Mouse (Mus musculus): Measurements from ENCODE around the gene Fgr. TPM values are rescaled to one million over a fixed set of nuclear protein-coding genes. Genes with fewer than 3 reads are reported as not detected.
A peak's percentile ranks its signal among the peaks of the same experiment; 100 is the strongest.

Gene Fgr
- polyA plus RNA-seq, 1 experiment from 2014 or later = 0.08 TPM

GRCm38 (mm10) chr4:132941012-132941729 lies 32.7 kb upstream of the Fgr start:
- Histone ChIP-seq H3K4me2 (ENCODE audit: low read depth, low read length) (no peak overlapping the region), H3K9me3 (replicated peaks; ENCODE audit: control insufficient read depth, low read length) (no peaks in the 10 kb centered on the region), H3K9ac (replicated peaks; ENCODE audit: low read length) (no peak overlapping the region), H3K36me3 (replicated peaks; ENCODE audit: control insufficient read depth, insufficient read depth, low read depth, low read length) (no peaks in the 10 kb centered on the region), H3K27ac (replicated peaks; ENCODE audit: low read depth, low read length) (no peak overlapping the region), H3K27me3 (ENCODE audit: control insufficient read depth, insufficient read depth, low read length) (no peaks in the 10 kb centered on the region; the same call in 1 of the 2 replicates), H3K4me3 (ENCODE audit: low read depth, low read length) (no peak overlapping the region), H3K4me1 (ENCODE audit: control insufficient read depth, insufficient read depth, low read length) (peaks cover 2% of the 10 kb centered on the region; the same call in 1 of the 2 replicates)
- ATAC-seq (replicated peaks; ENCODE audit: insufficient number of reproducible peaks, low FRiP score, low TSS enrichment, low read depth) = no peak
- WGBS = 54% methylated on average over 23 of the region's 23 CpGs
- DNase-seq (ENCODE audit: low spot score) = no peak

- no peak for ATAC-seq (replicated peaks; ENCODE audit: insufficient number of reproducible peaks, low FRiP score, low TSS enrichment, low read depth)
- 56% methylated on average over 8 of the region's 8 CpGs for WGBS
- H3K9ac ChIP-seq (replicated peaks; ENCODE audit: low read length) = no peak overlapping the region
- no peak for DNase-seq (ENCODE audit: low spot score)
- no peaks in the 10 kb centered on the region for H3K36me3 ChIP-seq (replicated peaks; ENCODE audit: control insufficient read depth, insufficient read depth, low read depth, low read length)
- H3K9me3 ChIP-seq (replicated peaks; ENCODE audit: control insufficient read depth, low read length) = no peaks in the 10 kb centered on the region
- H3K27ac ChIP-seq (replicated peaks; ENCODE audit: low read depth, low read length) = no peak overlapping the region
- no peaks in the 10 kb centered on the region; the same call in 1 of the 2 replicates for H3K27me3 ChIP-seq (ENCODE audit: control insufficient read depth, insufficient read depth, low read length)
- peaks cover 3% of the 10 kb centered on the region; the same call in 1 of the 2 replicates for H3K4me1 ChIP-seq (ENCODE audit: control insufficient read depth, insufficient read depth, low read length)
- no peak overlapping the region for H3K4me2 ChIP-seq (ENCODE audit: low read depth, low read length)
- no peak overlapping the region for H3K4me3 ChIP-seq (ENCODE audit: low read depth, low read length)
These were observed 30.8 kb upstream of the Fgr start for GRCm38 (mm10) chr4:132943088-132943487.

- Histone ChIP-seq H3K4me2 (ENCODE audit: low read depth, low read length) (no peak overlapping the region), H3K27me3 (ENCODE audit: control insufficient read depth, insufficient read depth, low read length) (no peaks in the 10 kb centered on the region; the same call in 1 of the 2 replicates), H3K9me3 (replicated peaks; ENCODE audit: control insufficient read depth, low read length) (no peaks in the 10 kb centered on the region), H3K27ac (replicated peaks; ENCODE audit: low read depth, low read length) (no peak overlapping the region), H3K4me1 (ENCODE audit: control insufficient read depth, insufficient read depth, low read length) (peaks cover 3% of the 10 kb centered on the region; the same call in 1 of the 2 replicates), H3K9ac (replicated peaks; ENCODE audit: low read length) (no peak overlapping the region), H3K36me3 (replicated peaks; ENCODE audit: control insufficient read depth, insufficient read depth, low read depth, low read length) (no peaks in the 10 kb centered on the region), H3K4me3 (ENCODE audit: low read depth, low read length) (no peak overlapping the region)
- DNase-seq (ENCODE audit: low spot score) (no peak), ATAC-seq (replicated peaks; ENCODE audit: insufficient number of reproducible peaks, low FRiP score, low TSS enrichment, low read depth) (no peak)
- 73% methylated on average over 12 of the region's 12 CpGs for WGBS
These were observed 29.8 kb upstream of the Fgr start for GRCm38 (mm10) chr4:132944106-132944505.

GRCm38 (mm10) chr4:132944776-132945175 lies 29.1 kb upstream of the Fgr start:
- ATAC-seq (replicated peaks; ENCODE audit: insufficient number of reproducible peaks, low FRiP score, low TSS enrichment, low read depth) = no peak
- no peak for DNase-seq (ENCODE audit: low spot score)
- H3K36me3 ChIP-seq (replicated peaks; ENCODE audit: control insufficient read depth, insufficient read depth, low read depth, low read length) = no peaks in the 10 kb centered on the region
- H3K4me1 ChIP-seq (ENCODE audit: control insufficient read depth, insufficient read depth, low read length) = peaks cover 3% of the 10 kb centered on the region; the same call in 1 of the 2 replicates
- H3K9ac ChIP-seq (replicated peaks; ENCODE audit: low read length) = no peak overlapping the region
- H3K4me2 ChIP-seq (ENCODE audit: low read depth, low read length) = no peak overlapping the region
- WGBS = 73% methylated on average over 4 of the region's 4 CpGs
- H3K27ac ChIP-seq (replicated peaks; ENCODE audit: low read depth, low read length) = no peak overlapping the region
- no peaks in the 10 kb centered on the region for H3K9me3 ChIP-seq (replicated peaks; ENCODE audit: control insufficient read depth, low read length)
- H3K4me3 ChIP-seq (ENCODE audit: low read depth, low read length) = no peak overlapping the region
- no peaks in the 10 kb centered on the region; the same call in 1 of the 2 replicates for H3K27me3 ChIP-seq (ENCODE audit: control insufficient read depth, insufficient read depth, low read length)

- Histone ChIP-seq H3K4me2 (ENCODE audit: low read depth, low read length) (peak overlapping the region; percentile 27; the same call in 1 of the 2 replicates), H3K27me3 (ENCODE audit: control insufficient read depth, insufficient read depth, low read length) (no peaks in the 10 kb centered on the region; the same call in 1 of the 2 replicates), H3K27ac (replicated peaks; ENCODE audit: low read depth, low read length) (peak overlapping the region; percentile 48; the same call in 1 of the 2 replicates), H3K9ac (replicated peaks; ENCODE audit: low read length) (peak overlapping the region; percentile 56), H3K9me3 (replicated peaks; ENCODE audit: control insufficient read depth, low read length) (no peaks in the 10 kb centered on the region), H3K4me3 (ENCODE audit: low read depth, low read length) (no peak overlapping the region), H3K36me3 (replicated peaks; ENCODE audit: control insufficient read depth, insufficient read depth, low read depth, low read length) (no peaks in the 10 kb centered on the region), H3K4me1 (ENCODE audit: control insufficient read depth, insufficient read depth, low read length) (peaks cover 3% of the 10 kb centered on the region; the same call in 1 of the 2 replicates)
- WGBS = 7% methylated on average over 15 of the region's 15 CpGs
- DNase-seq (ENCODE audit: low spot score) (peak; percentile 93), ATAC-seq (replicated peaks; ENCODE audit: insufficient number of reproducible peaks, low FRiP score, low TSS enrichment, low read depth) (peak; percentile 63)
These were observed 28.4 kb upstream of the Fgr start for GRCm38 (mm10) chr4:132945261-132946046.

GRCm38 (mm10) chr4:132946047-132947001 lies 27.6 kb upstream of the Fgr start:
- H3K9me3 ChIP-seq (replicated peaks; ENCODE audit: control insufficient read depth, low read length) = no peaks in the 10 kb centered on the region
- DNase-seq (ENCODE audit: low spot score) = peak; percentile 69
- no peaks in the 10 kb centered on the region for H3K36me3 ChIP-seq (replicated peaks; ENCODE audit: control insufficient read depth, insufficient read depth, low read depth, low read length)
- peaks cover 3% of the 10 kb centered on the region; the same call in 1 of the 2 replicates for H3K4me1 ChIP-seq (ENCODE audit: control insufficient read depth, insufficient read depth, low read length)
- 0 out of 2 replicates have a peak, but pooled peaks have one; percentile 16 for ATAC-seq (replicated peaks; ENCODE audit: insufficient number of reproducible peaks, low FRiP score, low TSS enrichment, low read depth)
- H3K27ac ChIP-seq (replicated peaks; ENCODE audit: low read depth, low read length) = peak overlapping the region; percentile 56
- peak overlapping the region; percentile 7; the same call in 1 of the 2 replicates for H3K4me3 ChIP-seq (ENCODE audit: low read depth, low read length)
- peak overlapping the region; percentile 27 for H3K4me2 ChIP-seq (ENCODE audit: low read depth, low read length)
- no peaks in the 10 kb centered on the region for H3K27me3 ChIP-seq (ENCODE audit: control insufficient read depth, insufficient read depth, low read length)
- peak overlapping the region; percentile 56 for H3K9ac ChIP-seq (replicated peaks; ENCODE audit: low read length)
- WGBS = 12% methylated on average over 27 of the region's 27 CpGs

- Histone ChIP-seq H3K27me3 (ENCODE audit: control insufficient read depth, insufficient read depth, low read length) (no peaks in the 10 kb centered on the region), H3K27ac (replicated peaks; ENCODE audit: low read depth, low read length) (no peak overlapping the region)
These were observed 23.9 kb upstream of the Fgr start for GRCm38 (mm10) chr4:132949882-132950532.

More at GRCm38 (mm10) chr4:132949882-132950532, 23.9 kb upstream of the Fgr start:
- ATAC-seq (replicated peaks; ENCODE audit: insufficient number of reproducible peaks, low FRiP score, low TSS enrichment, low read depth) = no peak
- Histone ChIP-seq H3K36me3 (replicated peaks; ENCODE audit: control insufficient read depth, insufficient read depth, low read depth, low read length) (no peaks in the 10 kb centered on the region), H3K4me2 (ENCODE audit: low read depth, low read length) (peak overlapping the region; percentile 29; the same call in 1 of the 2 replicates), H3K9ac (replicated peaks; ENCODE audit: low read length) (no peak overlapping the region), H3K4me1 (ENCODE audit: control insufficient read depth, insufficient read depth, low read length) (peaks cover 3% of the 10 kb centered on the region; the same call in 1 of the 2 replicates), H3K4me3 (ENCODE audit: low read depth, low read length) (no peak overlapping the region), H3K9me3 (replicated peaks; ENCODE audit: control insufficient read depth, low read length) (no peaks in the 10 kb centered on the region)
- no peak for DNase-seq (ENCODE audit: low spot score)
- 23% methylated on average over 24 of the region's 24 CpGs for WGBS

Measured in embryonic facial prominence, embryonic 11.5 days (tissue).